Mouse (Mus musculus): ENCODE measurements at regions not wholly inside any gene's neighbourhood (a gene's known extent, or its start where the extent isn't known, plus 50 kb on each side); places are given as distances from the start of the nearest gene placed in this dataset.
A peak's percentile ranks its signal among the peaks of the same experiment; 100 is the strongest.
"Not testable (repeated sequence)": the region's sequence is repeated elsewhere in the genome, so short reads cannot be mapped to it uniquely, and the experiment has no call there.

DNA sequence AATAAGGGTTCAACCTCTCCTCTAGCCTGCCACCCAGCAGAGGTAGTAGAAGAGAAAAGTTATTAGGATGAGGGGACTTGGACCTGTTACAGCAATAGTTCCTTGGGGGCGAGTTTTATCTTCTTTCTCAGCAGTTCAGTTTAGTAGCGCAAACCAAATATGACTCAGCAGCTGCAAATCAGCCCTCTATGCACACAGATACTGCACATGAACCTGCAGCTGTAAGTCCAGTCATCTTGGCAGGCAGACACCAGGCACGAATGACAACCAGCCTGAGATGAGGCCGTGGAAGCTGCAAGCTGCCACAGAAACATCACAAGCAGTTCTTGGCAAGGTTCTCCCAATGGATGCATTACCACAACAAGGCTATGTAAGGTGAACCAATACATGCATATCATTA is 327.0 kb upstream of the Akr1e1 start:
- no peak for DNase-seq (ENCODE audit: low read depth, low spot score)

DNA sequence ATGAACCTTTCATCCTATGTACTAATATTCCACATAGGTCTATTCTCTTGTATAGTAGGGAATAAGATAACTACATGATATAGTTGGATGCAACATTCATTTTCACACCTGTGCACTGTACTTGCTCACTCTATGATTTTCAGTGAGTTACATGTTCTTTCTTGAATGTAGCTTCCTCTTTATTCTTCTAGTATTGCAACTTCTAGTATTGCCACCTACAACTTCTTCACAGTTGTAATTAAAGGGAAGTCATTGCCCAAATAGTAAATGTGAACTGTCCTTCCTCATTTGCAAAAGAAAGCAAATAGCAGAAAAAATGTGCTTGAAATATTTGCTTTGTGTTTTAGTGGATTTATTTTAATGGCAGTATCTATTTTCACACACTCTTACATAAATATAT is 330.9 kb upstream of the Akr1e1 start:
- DNase-seq (ENCODE audit: low read depth, low spot score) = no peak

DNA sequence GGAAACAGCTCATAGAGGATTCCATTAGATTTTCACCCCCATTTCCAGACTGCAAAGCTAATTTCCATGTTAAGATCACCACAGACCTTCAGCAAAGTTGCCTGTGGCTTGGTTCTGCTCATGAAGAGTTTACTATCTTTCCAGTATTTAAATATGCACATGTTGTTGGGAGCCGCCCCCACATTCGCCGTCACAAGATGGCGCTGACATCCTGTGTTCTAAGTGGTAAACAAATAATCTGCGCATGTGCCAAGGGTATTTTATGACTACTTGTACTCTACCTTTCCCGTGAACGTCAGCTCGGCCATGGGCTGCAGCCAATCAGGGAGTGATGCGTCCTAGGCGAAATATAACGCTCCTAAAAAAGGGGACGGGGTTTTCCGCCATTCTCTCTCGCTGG is 333.5 kb upstream of the Akr1e1 start:
- DNase-seq (ENCODE audit: low read depth, low spot score) = peak; percentile 11

DNA sequence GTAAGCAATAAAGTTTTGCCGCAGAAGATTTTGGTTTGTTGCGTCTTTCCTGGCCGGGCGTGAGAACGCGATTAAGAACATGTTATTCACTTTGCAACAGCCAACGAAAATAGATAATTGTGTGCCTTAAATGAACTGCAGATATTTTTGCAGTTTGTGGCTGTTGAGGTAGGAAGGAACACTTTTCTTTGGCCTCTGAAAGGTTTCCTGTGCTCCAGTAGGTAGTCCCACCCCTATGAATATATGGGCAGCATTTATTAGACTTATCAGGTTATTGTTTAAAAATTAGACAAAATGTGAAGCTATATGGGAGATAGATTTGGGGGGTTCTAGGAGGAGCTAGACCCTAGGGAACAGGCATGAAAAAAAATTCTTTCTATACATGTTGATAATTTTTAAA is 334.1 kb upstream of the Akr1e1 start:
- no peak for DNase-seq (ENCODE audit: low read depth, low spot score)

DNA sequence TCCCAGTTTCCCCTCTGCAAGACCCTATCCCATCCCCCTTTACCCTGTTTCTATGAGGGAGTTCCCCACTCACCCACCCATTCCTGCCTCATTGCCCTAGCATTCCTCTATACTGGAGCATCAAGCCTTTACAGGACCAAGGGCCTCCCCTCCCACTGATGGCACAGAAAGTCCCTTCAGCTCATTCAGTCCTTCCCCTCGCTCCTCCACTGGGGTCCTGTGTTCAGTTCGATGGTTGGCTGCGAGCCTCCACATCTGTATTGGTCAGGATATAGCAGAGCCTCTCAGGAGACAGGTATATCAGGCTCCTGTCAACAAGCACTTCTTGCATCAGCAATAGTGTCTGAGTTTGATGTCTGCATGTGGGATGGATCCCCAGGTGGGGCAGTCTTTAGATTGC is 346.4 kb upstream of the Akr1e1 start:
- DNase-seq (ENCODE audit: low read depth, low spot score) = no peak

DNA sequence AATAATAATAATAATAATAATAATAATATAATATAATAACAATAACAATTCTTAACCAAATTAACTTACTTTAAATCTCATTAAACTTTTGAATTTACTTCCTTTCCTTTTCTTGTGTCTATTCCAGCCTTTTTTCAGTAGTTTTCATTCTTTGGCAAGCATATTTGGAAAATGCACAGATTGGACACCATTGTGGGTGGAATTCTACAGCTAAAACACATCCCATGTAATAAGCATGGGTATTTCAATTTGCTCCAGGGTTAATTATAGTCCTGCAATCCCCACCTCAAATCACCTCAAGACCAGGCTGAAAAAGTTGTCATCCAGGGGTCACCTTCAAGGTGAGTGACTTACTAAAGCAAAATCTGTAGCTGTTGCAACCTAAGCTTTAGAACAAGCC is 355.9 kb upstream of the Akr1e1 start:
- DNase-seq (ENCODE audit: low read depth, low spot score) = peak; percentile 31

DNA sequence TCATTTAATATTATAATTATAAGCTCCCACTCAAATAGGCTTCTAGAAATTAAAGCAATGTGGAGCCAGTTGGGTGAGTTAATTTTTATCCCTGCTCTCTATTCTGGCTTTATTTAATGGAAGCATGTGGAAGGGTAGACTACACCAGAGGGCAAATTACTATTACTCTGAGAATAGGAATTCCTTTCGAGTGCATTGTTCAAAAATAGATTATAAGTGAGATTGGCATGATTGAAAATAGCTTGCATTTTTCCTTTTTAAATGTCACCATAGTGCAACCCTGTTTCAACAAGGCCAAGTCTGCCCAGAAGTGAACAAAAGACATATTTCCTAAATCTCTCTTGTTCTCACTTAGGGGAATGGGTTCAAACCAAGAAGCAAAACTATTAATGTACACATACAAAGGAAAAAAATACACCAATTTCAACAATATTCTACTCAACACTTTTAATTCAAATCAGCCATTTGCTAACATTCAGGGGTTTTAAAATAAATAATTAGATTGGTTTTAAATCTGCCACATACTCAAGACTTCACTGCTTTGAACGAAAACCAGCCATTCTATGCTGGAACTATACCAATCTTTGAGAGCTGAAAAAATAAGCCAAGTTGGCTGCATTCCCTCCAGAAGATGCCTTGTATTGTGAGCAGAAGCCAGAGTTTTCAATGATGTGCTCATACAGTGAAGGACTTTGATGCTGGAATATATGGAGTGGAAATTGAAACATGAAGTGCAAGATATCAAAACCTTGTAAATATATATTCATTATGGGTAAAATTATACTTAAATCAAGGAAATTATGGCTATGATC is 361.3 kb upstream of the Akr1e1 start:
- DNase-seq (ENCODE audit: low read depth, low spot score) = peak; percentile 34

DNA sequence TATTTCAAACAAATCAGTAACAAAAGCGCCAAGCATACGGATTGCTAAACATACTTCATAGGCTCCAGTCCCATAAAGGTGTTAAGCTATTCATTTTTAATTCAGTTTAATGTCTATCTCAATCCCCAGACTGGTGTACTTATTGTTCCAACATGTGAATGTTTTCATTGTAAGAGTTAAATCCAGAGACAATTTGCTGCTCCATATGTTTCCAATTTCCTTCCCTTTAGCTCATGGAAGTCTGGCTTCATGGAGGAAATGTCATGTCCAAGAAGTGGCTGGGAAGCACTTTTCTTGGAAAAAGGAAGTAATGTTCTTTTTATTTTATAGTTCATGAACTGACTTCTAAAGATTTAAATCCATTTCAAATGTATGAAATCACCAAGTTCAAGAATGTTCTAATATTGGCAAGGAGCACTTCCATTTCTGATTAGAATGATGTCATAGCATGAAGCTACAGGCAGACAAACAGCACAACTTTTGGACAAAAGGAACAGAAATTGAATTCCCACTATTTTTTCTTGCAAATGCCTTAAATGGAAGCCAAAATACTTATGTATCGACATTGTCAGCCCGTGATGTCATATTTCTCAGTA is 362.6 kb upstream of the Akr1e1 start:
- DNase-seq (ENCODE audit: low read depth, low spot score) = no peak

DNA sequence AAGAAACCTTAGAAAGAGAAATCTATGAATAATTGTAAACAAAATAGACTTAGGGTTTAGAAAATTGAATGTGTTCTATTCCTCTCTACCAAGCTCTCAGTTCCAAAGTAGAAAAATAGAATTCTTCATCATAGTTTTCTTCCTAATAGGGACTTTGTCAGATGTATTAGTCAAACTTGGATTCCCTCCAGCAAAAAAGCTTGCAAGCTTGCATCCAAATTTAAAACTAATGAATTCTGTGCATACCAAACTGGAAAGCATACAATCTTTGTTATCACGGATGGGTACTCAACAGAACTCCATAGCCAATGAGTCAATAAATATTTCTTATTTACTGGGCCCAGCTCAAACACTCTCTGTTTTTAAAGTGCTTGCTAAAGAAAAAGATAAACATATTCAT is 383.9 kb upstream of the Akr1e1 start:
- peak; percentile 19 for DNase-seq (ENCODE audit: low read depth, low spot score)

DNA sequence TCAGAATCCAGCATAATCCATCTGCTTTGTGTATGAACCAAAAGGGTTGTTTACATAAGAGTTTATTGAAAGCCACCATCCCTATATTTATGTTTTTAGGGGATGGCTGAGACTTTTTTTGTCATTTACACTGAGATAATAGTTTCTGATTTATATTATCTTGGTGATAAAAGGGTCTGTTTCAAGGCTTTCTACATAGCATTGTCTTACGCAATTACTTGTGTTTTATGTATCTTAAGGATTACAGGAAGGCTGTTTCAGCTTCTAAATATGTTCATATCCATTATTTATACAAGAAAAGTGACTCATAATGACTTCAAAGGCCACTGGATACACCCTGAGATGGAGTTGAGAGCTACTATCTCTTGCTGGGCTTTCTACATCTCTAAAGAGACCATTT is 399.3 kb upstream of the Akr1e1 start:
- no peak for DNase-seq (ENCODE audit: low read depth, low spot score)

DNA sequence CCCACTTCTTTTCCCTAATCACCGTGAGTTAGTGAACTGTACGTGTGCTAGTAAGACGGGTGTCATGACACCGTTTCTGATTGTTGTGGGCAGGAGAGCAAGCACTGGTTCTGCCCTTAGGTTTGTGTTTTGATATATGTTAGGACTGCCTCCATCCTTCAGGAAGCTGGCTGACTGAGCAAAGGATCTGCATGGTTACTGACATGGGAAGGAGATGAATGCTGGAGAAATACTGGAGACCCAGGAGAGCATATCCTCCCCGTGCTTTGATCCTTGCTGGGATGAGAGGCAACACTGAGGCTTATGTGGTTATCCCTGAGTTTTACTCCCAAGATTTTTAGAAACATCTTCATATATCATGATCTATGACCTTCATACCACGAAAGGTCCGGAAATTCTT is 413.5 kb upstream of the Akr1e1 start:
- DNase-seq (ENCODE audit: low read depth, low spot score) = no peak

DNA sequence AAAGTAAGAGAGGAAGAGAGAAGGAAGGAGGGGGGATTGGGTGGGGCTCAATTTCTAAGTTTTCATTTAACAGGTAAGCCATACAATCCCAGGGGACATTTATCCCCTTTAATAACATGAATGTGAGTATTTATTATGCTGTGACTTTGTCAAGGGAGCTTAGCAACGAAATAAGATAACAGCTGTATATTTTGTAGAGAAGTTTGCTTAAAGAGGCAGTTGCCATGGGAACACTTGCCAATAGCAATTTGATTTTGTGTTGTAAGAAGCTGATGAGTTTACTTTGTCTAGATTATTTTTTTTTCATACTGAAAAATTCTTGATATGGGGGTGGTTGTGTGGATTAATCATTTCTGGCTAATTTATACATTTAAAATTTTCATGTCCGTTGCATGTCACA is 450.9 kb upstream of the Akr1e1 start:
- DNase-seq (ENCODE audit: low read depth, low spot score) = peak; percentile 8

DNA sequence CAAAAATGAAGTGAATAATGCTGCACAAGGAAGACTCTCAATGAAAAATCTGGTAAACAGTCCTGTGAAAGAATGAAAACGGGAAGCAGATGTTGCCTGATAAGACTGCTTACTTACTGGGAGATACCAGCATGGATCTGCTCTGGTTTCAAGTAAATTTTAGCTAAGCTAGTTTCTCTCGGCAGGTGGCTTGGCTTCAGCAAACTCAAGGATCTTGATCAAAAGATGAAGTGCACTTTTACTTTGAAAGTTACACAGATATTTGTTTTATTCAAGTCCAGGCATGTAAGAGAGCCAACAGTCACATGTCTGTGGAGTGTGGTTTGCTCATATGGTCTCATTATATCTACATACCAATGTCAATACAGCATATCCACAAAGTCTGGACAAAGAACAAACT is 451.5 kb upstream of the Akr1e1 start:
- DNase-seq (ENCODE audit: low read depth, low spot score) = no peak

DNA sequence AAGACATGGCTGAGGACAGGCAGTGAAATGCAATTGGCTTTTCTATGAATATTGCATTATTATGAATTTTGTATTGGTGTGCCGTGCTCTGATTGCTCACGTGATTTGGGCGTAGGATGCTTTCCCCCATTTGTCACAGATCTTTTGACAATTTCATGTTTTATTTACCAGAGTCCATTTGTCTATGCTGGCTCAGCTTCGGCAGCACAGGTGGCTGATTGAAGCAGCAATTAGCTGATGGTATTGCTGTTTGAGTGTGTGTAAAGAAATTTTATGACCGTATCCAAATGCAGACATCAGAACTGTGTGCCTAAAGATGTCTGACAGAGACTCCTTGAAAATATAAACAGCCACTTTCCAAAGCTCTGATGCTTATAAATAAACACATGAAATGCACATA is 498.5 kb upstream of the Akr1e1 start:
- peak; percentile 4 for DNase-seq (ENCODE audit: low read depth, low spot score)

DNA sequence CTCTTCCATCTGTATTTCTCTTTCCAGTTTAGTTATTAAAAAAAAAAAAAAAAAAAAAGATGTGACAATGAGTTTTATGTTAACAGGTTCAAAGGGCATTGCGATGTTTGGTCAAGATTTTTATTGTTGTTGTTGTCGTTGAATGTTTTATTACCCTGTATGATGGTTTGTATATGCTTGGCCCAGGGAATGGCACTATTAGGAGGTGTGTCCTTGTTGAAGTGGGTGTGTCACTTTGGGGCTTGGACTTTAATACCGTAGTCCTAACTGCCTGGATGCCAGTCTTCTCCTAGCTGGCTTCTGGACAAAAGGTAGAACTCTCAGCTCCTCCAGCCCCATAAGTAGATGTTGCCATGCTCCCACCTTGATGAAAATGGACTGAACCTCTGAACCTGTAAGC is 545.9 kb upstream of the Akr1e1 start:
- no peak for DNase-seq (ENCODE audit: low read depth, low spot score)

DNA sequence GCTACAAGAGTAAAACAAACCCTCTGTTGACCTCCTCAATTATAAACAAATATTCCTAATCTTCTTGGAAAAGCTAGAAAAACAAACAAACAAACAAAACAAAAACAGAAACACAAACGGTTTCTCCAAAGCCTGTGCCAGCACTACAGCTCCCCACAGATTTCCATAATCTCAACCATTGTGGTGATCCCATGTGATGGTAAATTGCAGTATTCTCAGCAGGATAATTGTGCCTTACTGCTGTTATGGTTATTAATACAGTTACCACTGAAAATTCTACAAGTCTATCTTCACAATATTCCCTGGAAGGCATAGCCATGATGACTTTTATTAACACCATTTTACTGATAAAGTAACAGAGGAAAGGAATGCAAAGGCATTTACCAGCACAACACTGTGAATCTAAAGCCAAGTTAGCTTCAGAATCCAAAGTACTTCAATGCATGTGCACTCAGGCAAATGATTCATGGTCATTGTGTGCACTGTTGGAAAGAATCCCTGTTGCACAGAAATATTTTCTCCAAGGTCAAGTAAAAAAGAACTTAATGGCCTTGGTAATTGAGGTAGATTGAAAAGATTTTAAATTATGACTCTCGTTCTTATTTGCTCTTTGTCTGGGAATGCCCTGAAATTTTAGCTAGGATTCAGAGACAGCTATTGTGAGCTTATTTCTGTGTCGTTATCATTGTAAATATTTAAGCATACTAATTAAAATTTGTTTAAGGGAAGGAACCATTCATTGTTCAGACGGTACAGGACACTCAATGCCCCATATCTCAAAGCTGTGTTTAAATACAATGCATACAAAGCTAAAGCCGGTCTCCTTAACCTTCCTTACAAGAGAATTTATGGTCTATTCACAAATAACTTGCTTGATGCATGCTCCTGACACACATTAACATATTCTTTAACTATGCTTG is 551.1 kb upstream of the Akr1e1 start:
- no peak for DNase-seq (ENCODE audit: low read depth, low spot score)

DNA sequence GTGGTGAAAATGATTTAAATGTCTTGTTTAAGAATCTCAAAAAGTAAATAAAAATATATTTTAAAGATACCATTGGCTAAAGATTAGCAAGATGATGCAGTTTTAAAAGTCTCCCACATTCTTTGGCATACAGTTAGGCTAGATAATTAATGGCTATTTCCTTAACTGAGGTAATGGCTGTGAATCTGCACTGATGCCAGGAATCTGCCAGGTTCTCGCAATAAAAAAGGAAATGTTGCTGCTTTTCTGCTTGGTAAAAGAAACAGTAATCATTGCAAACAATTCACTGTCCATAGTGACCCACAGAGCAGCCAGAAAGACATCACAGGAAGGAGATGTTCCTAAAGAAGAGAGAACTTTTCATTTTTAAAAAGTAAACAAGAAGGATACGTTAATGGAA is 557.7 kb upstream of the Akr1e1 start:
- no peak for DNase-seq (ENCODE audit: low read depth, low spot score)

DNA sequence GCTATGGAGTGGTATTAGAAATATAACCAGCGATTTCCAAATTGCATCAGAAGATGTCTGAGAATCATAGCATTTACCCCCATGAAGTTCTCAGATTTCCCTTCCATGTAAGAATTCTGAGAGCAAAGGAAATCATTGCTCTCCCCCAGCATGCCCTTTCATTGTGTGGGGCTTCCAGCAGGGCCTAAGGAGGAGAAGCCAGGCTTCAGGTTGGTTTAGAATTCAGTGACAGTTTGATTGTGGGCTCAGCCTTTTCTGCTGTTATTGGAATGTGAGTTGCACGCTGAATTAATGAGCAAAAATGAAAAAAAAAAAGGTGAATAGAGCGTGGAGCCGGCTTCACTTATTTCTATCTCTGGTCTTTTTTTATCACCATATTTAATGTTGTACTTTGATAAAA is 570.0 kb upstream of the Akr1e1 start:
- DNase-seq (ENCODE audit: low read depth, low spot score) = no peak

DNA sequence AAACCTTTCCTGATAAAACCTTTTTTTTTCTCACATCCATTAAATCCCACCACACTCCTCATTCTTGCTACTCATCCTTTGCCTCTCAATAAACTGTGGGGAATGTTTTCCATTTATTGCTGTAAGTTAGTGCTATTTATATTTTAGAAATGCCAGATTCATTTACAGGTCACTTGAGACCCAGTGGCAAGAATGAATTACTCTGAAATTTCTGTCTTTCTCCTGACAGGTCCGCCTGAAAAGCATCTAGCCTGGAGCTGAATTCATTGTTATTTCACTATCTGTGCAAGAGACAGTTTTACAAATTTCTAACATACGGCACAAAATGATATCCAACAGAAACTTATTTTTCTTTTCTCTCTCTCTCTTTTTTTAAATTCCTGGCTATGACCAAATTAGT is 570.6 kb upstream of the Akr1e1 start:
- no peak for DNase-seq (ENCODE audit: low read depth, low spot score)

DNA sequence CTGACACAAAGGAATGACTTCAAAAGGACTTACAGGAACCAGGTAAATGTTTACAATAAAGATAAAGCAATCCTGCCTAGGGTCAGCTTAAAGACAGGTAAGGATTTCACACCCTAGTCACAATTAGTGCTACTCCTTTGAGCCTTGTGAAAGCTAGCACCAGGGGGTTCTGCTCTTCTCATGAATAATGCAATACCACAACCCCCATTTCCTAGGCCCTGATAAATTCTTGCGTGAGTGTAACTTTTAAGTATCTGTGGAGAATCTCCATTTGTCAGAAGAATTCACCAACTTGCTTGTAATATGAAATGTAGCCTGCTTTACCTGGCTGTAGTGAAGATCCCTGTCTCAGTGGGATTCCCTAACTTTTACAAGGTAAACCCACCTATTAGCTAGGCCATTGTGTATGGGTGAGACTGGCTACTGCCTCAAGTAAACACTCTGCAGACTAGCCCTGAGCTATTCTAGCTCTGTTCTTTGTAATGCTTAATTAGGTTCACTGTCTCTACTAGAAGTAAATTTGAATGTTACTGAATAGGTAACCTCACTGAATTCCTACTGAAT is 576.3 kb upstream of the Akr1e1 start:
- not testable (repeated sequence) for DNase-seq (ENCODE audit: low read depth, low spot score)

DNA sequence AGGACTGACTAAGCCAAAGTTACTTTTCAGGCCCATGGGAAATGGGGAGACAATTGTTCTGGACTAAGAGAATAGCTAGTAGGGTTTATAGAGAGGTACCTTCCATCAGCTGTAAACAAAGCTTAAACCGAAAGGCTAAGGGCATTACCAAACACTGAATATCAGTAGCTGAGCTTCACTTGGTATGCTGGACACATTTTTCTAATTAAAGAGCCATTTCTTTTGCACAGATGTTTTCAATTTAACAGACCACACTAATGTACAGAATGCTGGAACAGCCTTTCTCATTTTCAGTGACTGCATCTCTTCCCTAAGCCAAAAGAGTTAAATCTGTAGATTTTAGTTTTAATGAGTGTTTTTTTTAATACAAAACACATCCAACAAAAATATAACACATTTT is 593.8 kb upstream of the Akr1e1 start:
- DNase-seq (ENCODE audit: low read depth, low spot score) = no peak

DNA sequence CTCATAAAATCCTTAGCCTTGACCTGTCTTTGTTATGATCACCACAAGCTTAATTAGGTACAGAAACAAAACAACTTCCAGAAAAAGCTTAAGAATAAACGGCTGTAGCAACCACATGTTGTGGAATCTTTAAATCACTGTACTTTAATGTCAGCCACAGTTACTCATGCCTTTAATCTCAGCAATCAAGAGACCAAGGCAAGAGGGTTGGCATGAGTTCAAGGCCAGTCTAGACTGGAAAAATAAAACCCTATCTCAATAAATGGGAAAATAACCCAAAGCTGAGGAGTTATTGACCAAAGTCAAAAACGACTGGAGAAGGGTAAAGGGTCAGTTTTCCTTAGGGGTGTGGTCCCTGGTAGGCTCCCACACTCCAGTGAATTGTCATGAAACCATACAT is 595.2 kb upstream of the Akr1e1 start:
- no peak for DNase-seq (ENCODE audit: low read depth, low spot score)
